8 mouse cellular contexts compared by ENCODE assay signal in genomic region chr7:59769749-59770148, GRCm38 (mm10).
DNase-seq lines count a peak whose midpoint lies in the region; TF ChIP-seq lines count a peak whose summit lies in the region.
"Not testable (repeated sequence)": the region's sequence is repeated elsewhere in the genome, so short reads cannot be mapped to it uniquely, and the experiment has no call there.

No protein-coding gene starts in this region.

- not testable (repeated sequence) for H3K4me3 ChIP-seq in left cerebral cortex, adult 2 months

- intact Hi-C loops in left cerebral cortex, adult 2 months (cut with DNase I): not testable (repeated sequence)

- not testable (repeated sequence) for H3K27ac ChIP-seq in left cerebral cortex, adult 2 months

- DNase-seq in CD8-positive naive resting alpha-beta T cell, adult 2 months (ENCODE audit: low read depth in 2 of 2, low spot score in 2 of 2): peak; percentile 17 to 27
- peak; percentile 4 for DNase-seq in cerebellum, adult 9-10 months
- DNase-seq in heart, adult 11 months: peak; percentile 94
- peak; percentile 4 for DNase-seq in heart, postnatal 4 days
- DNase-seq in left cerebral cortex, adult 2 months (ENCODE audit: extremely low spot score in 1 of 2, low spot score in 2 of 2): peak; percentile 7 to 10
- DNase-seq in ovary, adult 18-20 months (ENCODE audit: low spot score): peak; percentile 6
- peak; percentile 7 for DNase-seq in testis, postnatal 14 days (ENCODE audit: low spot score)
- peak; percentile 30 to 60 for DNase-seq in urinary bladder, postnatal 4 days (ENCODE audit: low spot score in 2 of 2)

- TF ChIP-seq CTCF in left cerebral cortex, adult 2 months (IDR thresholded peaks at IDR 0.05): not testable (repeated sequence)

Comparison
In these comparisons a context has a peak if more than half of its experiments do, and no peak if none do; other contexts are left out.
1. DNase-seq: peak in every context shown above with its lines; median percentile 94 in heart, adult 11 months; 45 in urinary bladder, postnatal 4 days; 22 in CD8-positive naive resting alpha-beta T cell, adult 2 months; 8 in left cerebral cortex, adult 2 months; 7 in testis, postnatal 14 days; 6 in ovary, adult 18-20 months; 4 in cerebellum, adult 9-10 months; 4 in heart, postnatal 4 days.